Mouse (Mus musculus) liver, embryonic 14.5 days (tissue): ENCODE data around the gene Ficd. TPM values are rescaled to one million over a fixed set of nuclear protein-coding genes. Genes with fewer than 3 reads are reported as not detected.

Source experiments
- ATAC-seq: fragments of 200-750 bp; cut with Nextera tagmentation; 2 replicates; pipeline ENCODE4 v1.8.0; 2017; ENCODE audit warnings: moderate number of reproducible peaks, mild to moderate bottlenecking, moderate library complexity; ENCODE audit not compliant: insufficient read depth
- DNase-seq, 3 experiments: peaks; one replicate each; pipeline ENCODE4 v3.0.0-alpha.2; 2012 to 2013; ENCODE audit warnings: low read depth in 3 of 3, low spot score in 3 of 3
- H3K27ac ChIP-seq: fragments of 300-500 bp; sonication (generic); 2 replicates; pipeline ENCODE4 v1.5.1; 2014; ENCODE audit warnings: moderate library complexity, mild to moderate bottlenecking, control low read depth, inconsistent platforms
- H3K27me3 ChIP-seq: fragments of 300-500 bp; sonication (generic); 2 replicates; pipeline ENCODE4 v1.6.1; 2014; ENCODE audit warnings: mild to moderate bottlenecking, low read length, moderate library complexity; ENCODE audit not compliant: control insufficient read depth, insufficient read depth
- H3K36me3 ChIP-seq: fragments of 300-500 bp; sonication (generic); replicated peaks from 2 replicates; pipeline ENCODE4 v1.6.1; 2014; ENCODE audit warnings: low read depth; ENCODE audit not compliant: control insufficient read depth, insufficient read depth
- H3K4me1 ChIP-seq, 2 experiments: fragments of 200-500 bp in 1 of 2; fragments of 300-500 bp in 1 of 2; sonication (generic) in 1 of 2; replicated peaks; 2 replicates each; pipeline ENCODE4 v1.6.1; 2012 to 2014; ENCODE audit warnings: antibody characterized with exemption in 1 of 2, inconsistent platforms in 1 of 2, low read length in 1 of 2; ENCODE audit not compliant: control insufficient read depth in 2 of 2, insufficient read depth in 2 of 2
- H3K4me2 ChIP-seq: fragments of 300-500 bp; sonication (generic); 2 replicates; pipeline ENCODE4 v1.6.1; 2014; ENCODE audit warnings: low read depth, mild to moderate bottlenecking, control low read depth, moderate library complexity
- H3K4me3 ChIP-seq, 2 experiments: fragments of 200-500 bp in 1 of 2; fragments of 300-500 bp in 1 of 2; sonication (generic) in 1 of 2; 2 replicates each; pipeline ENCODE4 v1.5.1; 2012 to 2014; ENCODE audit warnings: low read depth in 2 of 2, low read length in 2 of 2, mild to moderate bottlenecking in 2 of 2, control low read depth in 1 of 2, inconsistent platforms in 1 of 2, moderate library complexity in 1 of 2; ENCODE audit not compliant: insufficient read depth in 1 of 2
- H3K9ac ChIP-seq: fragments of 300-500 bp; sonication (generic); replicated peaks from 2 replicates; pipeline ENCODE4 v1.6.1; 2014; ENCODE audit warnings: mild to moderate bottlenecking, control low read depth, moderate library complexity
- H3K9me3 ChIP-seq: fragments of 300-500 bp; sonication (generic); 2 replicates; pipeline ENCODE4 v1.6.1; 2016; ENCODE audit warnings: low read length, mixed read lengths; ENCODE audit not compliant: control insufficient read depth
- CTCF ChIP-seq: IDR thresholded peaks from 2 replicates; pipeline ENCODE4 v1.5.1; 2016; ENCODE audit warnings: antibody characterized with exemption, low read depth, control low read depth
- EP300 ChIP-seq: IDR thresholded peaks from 2 replicates; pipeline ENCODE4 v1.6.1; 2016; ENCODE audit warnings: antibody characterized with exemption, low read depth
- WGBS: fragments of 180-500 bp; shearing (Covaris S2); extraction: QIAGEN DNeasy Blood & Tissue Kit; methylation state at CpG from one replicate; pipeline ENCODE4 v1.1.7; 2014; ENCODE audit not compliant: insufficient replicate concordance; 5-methylcytosine and 5-hydroxymethylcytosine counted together
- polyA plus RNA-seq, 2 experiments: library from polyadenylated mRNA; depleted of rRNA in 1 of 2; stranded (reverse) in 1 of 2; unstranded in 1 of 2; fragments of >200 nt; fragmentation: Nextera tagmentation in 1 of 2; extraction: Ambion mirVana in 1 of 2; gene quantifications; 2 replicates each; pipeline versions ENCODE4 v1.2.1 to v1.2.3; 2012 to 2014

Gene Ficd
- polyA plus RNA-seq, 2 experiments, result 1.1 to 1.3 TPM

GRCm38 (mm10) chr5:113730641-113731121 lies 4.9 kb upstream of the Ficd start:
- no peak for TF ChIP-seq CTCF
- TF ChIP-seq EP300, result no peak
- Histone ChIP-seq H3K27ac (no peak overlapping the region), H3K4me1 (peaks cover 5 to 8% of the 10 kb centered on the region in 2 experiments), H3K9me3 (no peaks in the 10 kb centered on the region), H3K4me3 (no peak overlapping the region), H3K9ac (no peak overlapping the region), H3K36me3 (no peaks in the 10 kb centered on the region), H3K27me3 (no peaks in the 10 kb centered on the region), H3K4me2 (no peak overlapping the region)
- DNase-seq, result no peak
- WGBS, result 61% methylated on average over 7 of the region's 7 CpGs
- ATAC-seq, result no peak

GRCm38 (mm10) chr5:113731174-113731573 lies 4.4 kb upstream of the Ficd start:
- Histone ChIP-seq H3K4me1 (peaks cover 5 to 8% of the 10 kb centered on the region in 2 experiments), H3K9me3 (no peaks in the 10 kb centered on the region), H3K4me2 (no peak overlapping the region), H3K27ac (no peak overlapping the region), H3K4me3 (no peak overlapping the region), H3K27me3 (no peaks in the 10 kb centered on the region), H3K9ac (no peak overlapping the region), H3K36me3 (no peaks in the 10 kb centered on the region)
- 71% methylated on average over 7 of the region's 7 CpGs for whole genome bisulfite sequencing
- no peak for ATAC-seq
- DNase-seq, result no peak
- TF ChIP-seq CTCF (no peak), EP300 (no peak)

GRCm38 (mm10) chr5:113732182-113732581 lies 3.4 kb upstream of the Ficd start:
- no peak for ATAC-seq
- no peak overlapping the region for H3K9ac ChIP-seq
- no peak overlapping the region for H3K27ac ChIP-seq
- no peak overlapping the region for H3K4me2 ChIP-seq
- TF ChIP-seq CTCF (peak; percentile 83), EP300 (no peak)
- no peaks in the 10 kb centered on the region for H3K9me3 ChIP-seq
- H3K36me3 ChIP-seq, result no peaks in the 10 kb centered on the region
- no peak for DNase-seq
- no peak overlapping the region for H3K4me3 ChIP-seq
- WGBS, result 19% methylated on average over 6 of the region's 6 CpGs
- H3K4me1 ChIP-seq, result peaks cover 7 to 13% of the 10 kb centered on the region in 2 experiments
- H3K27me3 ChIP-seq, result no peaks in the 10 kb centered on the region

- no peak for TF ChIP-seq EP300
- no peak for TF ChIP-seq CTCF
- Histone ChIP-seq H3K4me2 (peak overlapping the region; percentile 79; the same call in 1 of the 2 replicates), H3K27me3 (no peaks in the 10 kb centered on the region), H3K9me3 (no peaks in the 10 kb centered on the region), H3K4me3 (no peak overlapping the region), H3K36me3 (no peaks in the 10 kb centered on the region; the same call in 1 of the 2 replicates), H3K4me1 (peaks cover 7 to 13% of the 10 kb centered on the region in 2 experiments), H3K27ac (peak overlapping the region; percentile 74), H3K9ac (no peak overlapping the region)
- 69% methylated on average over 5 of the region's 5 CpGs for WGBS
- ATAC-seq (no peak), DNase-seq (no peak)
Observed at GRCm38 (mm10) chr5:113734376-113734775, 1.2 kb upstream of the Ficd start.

- WGBS, result 38% methylated on average over 7 of the region's 7 CpGs
- H3K4me2 ChIP-seq, result peak overlapping the region; percentile 79
- H3K4me1 ChIP-seq, result peaks cover 7 to 13% of the 10 kb centered on the region in 2 experiments
- H3K4me3 ChIP-seq, result peak overlapping the region; percentile 72 to 77
- peak overlapping the region; percentile 74 for H3K27ac ChIP-seq
- H3K27me3 ChIP-seq, result no peaks in the 10 kb centered on the region
- DNase-seq (peak in 2 of 3 experiments; percentile 6 to 13), ATAC-seq (no peak)
- H3K36me3 ChIP-seq, result peaks cover 3% of the 10 kb centered on the region
- peak overlapping the region; percentile 61 for H3K9ac ChIP-seq
- no peak for TF ChIP-seq EP300
- no peak for TF ChIP-seq CTCF
- no peaks in the 10 kb centered on the region for H3K9me3 ChIP-seq
Observed at GRCm38 (mm10) chr5:113735023-113735344, 619 bp upstream of the Ficd start.
